Mouse (Mus musculus) limb, embryonic 10.5 days (tissue): ENCODE results near the gene Scube2. TPM values are rescaled to one million over a fixed set of nuclear protein-coding genes. Genes with fewer than 3 reads are reported as not detected.

ENCODE experiments used
- DNase-seq: peaks from one replicate; pipeline ENCODE4 v3.0.0-alpha.2; 2017; ENCODE audit warnings: low spot score
- H3K27ac ChIP-seq: fragments of 300-500 bp; sonication (generic); 2 replicates; pipeline ENCODE4 v1.5.1; 2016; ENCODE audit warnings: mild to moderate bottlenecking
- H3K27me3 ChIP-seq: fragments of 300-500 bp; sonication (generic); 2 replicates; pipeline ENCODE4 v1.6.1; 2016; ENCODE audit warnings: low read depth, mild to moderate bottlenecking; ENCODE audit not compliant: poor library complexity, severe bottlenecking
- H3K36me3 ChIP-seq: fragments of 300-500 bp; sonication (generic); 2 replicates; pipeline ENCODE4 v1.6.1; 2016; ENCODE audit warnings: mild to moderate bottlenecking, moderate library complexity
- H3K4me1 ChIP-seq: fragments of 300-500 bp; sonication (generic); 2 replicates; pipeline ENCODE4 v1.6.1; 2016
- H3K4me3 ChIP-seq: fragments of 300-500 bp; sonication (generic); 2 replicates; pipeline ENCODE4 v1.5.1; 2016; ENCODE audit warnings: mild to moderate bottlenecking, moderate library complexity
- H3K9me3 ChIP-seq: fragments of 300-500 bp; sonication (generic); replicated peaks from 2 replicates; pipeline ENCODE4 v1.6.1; 2016; ENCODE audit warnings: mild to moderate bottlenecking
- WGBS: fragments of 180-500 bp; shearing (Covaris S2); methylation state at CpG from one replicate; pipeline ENCODE4 v1.1.7; 2016; 5-methylcytosine and 5-hydroxymethylcytosine counted together
- polyA plus RNA-seq: library from polyadenylated mRNA; unstranded; fragments of >200 nt; fragmentation: Nextera tagmentation; extraction: Ambion mirVana; gene quantifications from 2 replicates; pipeline ENCODE4 v1.2.1, GENCODE M21; 2016

Gene Scube2
- polyA plus RNA-seq, 1 experiment from 2014 or later: 0.25 TPM

- H3K36me3 ChIP-seq: no peaks in the 10 kb centered on the region
- H3K27me3 ChIP-seq: peaks cover 6% of the 10 kb centered on the region; the same call in 1 of the 2 replicates
- H3K4me1 ChIP-seq: no peaks in the 10 kb centered on the region
- WGBS: 37% methylated on average over 11 of the region's 11 CpGs
- no peak for DNase-seq
- H3K4me3 ChIP-seq: no peak overlapping the region
- no peak overlapping the region for H3K27ac ChIP-seq
- no peaks in the 10 kb centered on the region for H3K9me3 ChIP-seq
These were observed 16.4 kb downstream of the Scube2 start for GRCm38 (mm10) chr7:109848867-109849733.

- Histone ChIP-seq H3K9me3 (no peaks in the 10 kb centered on the region), H3K36me3 (no peaks in the 10 kb centered on the region), H3K4me3 (no peak overlapping the region), H3K4me1 (no peaks in the 10 kb centered on the region), H3K27me3 (no peaks in the 10 kb centered on the region), H3K27ac (no peak overlapping the region)
- WGBS: 93% methylated on average over 6 of the region's 6 CpGs
- DNase-seq: no peak
These were observed 21.4 kb downstream of the Scube2 start for GRCm38 (mm10) chr7:109844100-109844499.

GRCm38 (mm10) chr7:109841618-109842418 is 23.7 kb downstream of the Scube2 start:
- no peak overlapping the region for H3K4me3 ChIP-seq
- whole genome bisulfite sequencing: 94% methylated on average over 13 of the region's 13 CpGs
- H3K27me3 ChIP-seq: no peaks in the 10 kb centered on the region
- H3K9me3 ChIP-seq: no peaks in the 10 kb centered on the region
- DNase-seq: no peak
- H3K4me1 ChIP-seq: peaks cover 8% of the 10 kb centered on the region
- no peaks in the 10 kb centered on the region for H3K36me3 ChIP-seq
- no peak overlapping the region for H3K27ac ChIP-seq

DNA sequence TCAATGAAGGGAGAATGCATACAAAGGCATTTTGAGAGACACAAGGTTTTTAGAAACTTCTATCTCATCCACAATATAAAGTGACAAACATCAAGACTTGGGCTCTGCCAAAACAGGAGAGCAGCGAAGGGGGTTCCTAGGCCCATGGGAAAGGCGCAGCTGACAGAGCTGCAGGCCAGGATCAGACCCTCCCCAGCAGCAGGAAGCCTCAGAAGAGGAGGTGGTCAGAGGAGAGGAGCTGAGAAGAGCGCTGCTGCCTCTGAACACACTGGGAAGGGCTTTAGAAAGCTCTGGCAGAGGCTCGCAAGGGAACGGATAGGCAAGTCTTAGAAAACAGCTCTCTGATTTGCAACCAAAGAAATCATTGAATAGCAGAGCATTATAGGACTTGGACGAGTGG is 24.4 kb downstream of the Scube2 start:
- 77% methylated on average over 6 of the region's 6 CpGs for WGBS
- Histone ChIP-seq H3K36me3 (no peaks in the 10 kb centered on the region), H3K4me1 (peaks cover 10% of the 10 kb centered on the region), H3K4me3 (no peak overlapping the region), H3K9me3 (no peaks in the 10 kb centered on the region), H3K27ac (no peak overlapping the region), H3K27me3 (no peaks in the 10 kb centered on the region)
- no peak for DNase-seq

GRCm38 (mm10) chr7:109838613-109839012 is 26.9 kb downstream of the Scube2 start:
- no peak overlapping the region for H3K4me3 ChIP-seq
- H3K9me3 ChIP-seq: no peaks in the 10 kb centered on the region
- H3K36me3 ChIP-seq: no peaks in the 10 kb centered on the region
- no peak for DNase-seq
- WGBS: 85% methylated on average over 3 of the region's 3 CpGs
- H3K27me3 ChIP-seq: 0 out of 2 replicates have a peak, but pooled peaks cover 3% of the 10 kb centered on the region
- H3K4me1 ChIP-seq: peaks cover 10% of the 10 kb centered on the region
- H3K27ac ChIP-seq: no peak overlapping the region

DNA sequence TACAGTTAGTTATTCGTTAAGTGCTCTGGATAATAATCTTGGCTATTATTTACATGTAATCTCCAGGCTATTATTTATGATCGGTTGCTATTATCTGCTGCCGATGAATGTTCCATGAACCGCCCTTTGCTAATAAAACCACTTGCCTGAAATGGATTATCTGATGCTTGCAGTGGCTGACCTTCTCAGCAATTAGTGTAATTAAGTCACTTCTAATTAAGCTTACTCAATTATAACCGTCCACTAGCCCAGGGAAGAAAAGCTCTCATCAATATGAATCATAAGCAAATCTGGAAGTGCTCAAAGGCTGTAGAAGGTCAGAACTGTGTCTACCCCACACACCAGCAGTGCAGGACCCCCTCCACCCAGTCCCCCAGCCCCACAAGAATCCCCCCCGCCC is 27.8 kb downstream of the Scube2 start:
- DNase-seq: no peak
- peaks cover 10% of the 10 kb centered on the region for H3K4me1 ChIP-seq
- H3K9me3 ChIP-seq: no peaks in the 10 kb centered on the region
- H3K27me3 ChIP-seq: 0 out of 2 replicates have a peak, but pooled peaks cover 3% of the 10 kb centered on the region
- no peak overlapping the region for H3K4me3 ChIP-seq
- whole genome bisulfite sequencing: 72% methylated on average over 6 of the region's 6 CpGs
- H3K36me3 ChIP-seq: no peaks in the 10 kb centered on the region
- H3K27ac ChIP-seq: no peak overlapping the region

DNA sequence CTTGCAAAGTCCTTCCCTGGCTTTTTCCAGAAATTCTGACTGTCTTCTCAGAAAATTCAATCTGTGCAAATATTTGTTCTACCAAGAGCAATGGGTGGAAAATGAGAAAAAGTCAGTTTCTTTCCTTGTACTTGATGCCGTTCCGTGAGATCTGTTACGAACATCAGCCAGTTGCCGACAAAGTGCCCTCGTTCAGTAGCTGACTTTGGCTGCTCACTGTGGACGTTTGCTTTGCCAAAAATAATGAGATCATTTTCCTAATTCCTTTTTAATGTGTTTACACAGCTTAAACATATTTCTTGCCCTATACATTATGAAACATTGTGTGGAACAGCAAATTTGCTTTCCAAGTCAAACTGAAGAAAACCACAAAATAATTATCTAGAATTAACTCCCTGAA is 30.6 kb downstream of the Scube2 start:
- Histone ChIP-seq H3K36me3 (no peaks in the 10 kb centered on the region), H3K4me1 (peaks cover 10% of the 10 kb centered on the region), H3K27ac (no peak overlapping the region), H3K27me3 (0 out of 2 replicates have a peak, but pooled peaks cover 3% of the 10 kb centered on the region), H3K9me3 (no peaks in the 10 kb centered on the region), H3K4me3 (no peak overlapping the region)
- WGBS: 88% methylated on average over 6 of the region's 6 CpGs
- no peak for DNase-seq

GRCm38 (mm10) chr7:109831376-109831775 is 34.1 kb downstream of the Scube2 start:
- Histone ChIP-seq H3K9me3 (no peaks in the 10 kb centered on the region), H3K27me3 (0 out of 2 replicates have a peak, but pooled peaks cover 3% of the 10 kb centered on the region), H3K27ac (no peak overlapping the region), H3K4me3 (no peak overlapping the region), H3K4me1 (no peaks in the 10 kb centered on the region), H3K36me3 (no peaks in the 10 kb centered on the region)
- DNase-seq: no peak
- 89% methylated on average over 2 of the region's 2 CpGs for WGBS

- Histone ChIP-seq H3K27me3 (no peaks in the 10 kb centered on the region), H3K9me3 (no peaks in the 10 kb centered on the region), H3K4me1 (0 out of 2 replicates have a peak, but pooled peaks cover 3% of the 10 kb centered on the region), H3K36me3 (no peaks in the 10 kb centered on the region), H3K27ac (no peak overlapping the region), H3K4me3 (no peak overlapping the region)
- 93% methylated on average over 8 of the region's 8 CpGs for WGBS
- no peak for DNase-seq
These were observed 38.6 kb downstream of the Scube2 start for GRCm38 (mm10) chr7:109826911-109827310.

GRCm38 (mm10) chr7:109825293-109825692 is 40.2 kb downstream of the Scube2 start:
- 87% methylated on average over 14 of the region's 14 CpGs for WGBS
- H3K4me3 ChIP-seq: no peak overlapping the region
- no peak for DNase-seq
- no peaks in the 10 kb centered on the region for H3K27me3 ChIP-seq
- H3K27ac ChIP-seq: no peak overlapping the region
- H3K36me3 ChIP-seq: no peaks in the 10 kb centered on the region
- H3K4me1 ChIP-seq: 0 out of 2 replicates have a peak, but pooled peaks cover 3% of the 10 kb centered on the region
- H3K9me3 ChIP-seq: no peaks in the 10 kb centered on the region

GRCm38 (mm10) chr7:109818600-109818999 is 46.9 kb downstream of the Scube2 start:
- Histone ChIP-seq H3K9me3 (no peaks in the 10 kb centered on the region), H3K4me3 (no peak overlapping the region), H3K27me3 (no peaks in the 10 kb centered on the region), H3K4me1 (no peaks in the 10 kb centered on the region), H3K36me3 (no peaks in the 10 kb centered on the region), H3K27ac (no peak overlapping the region)
- DNase-seq: no peak
- WGBS: 88% methylated on average over 4 of the region's 4 CpGs

GRCm38 (mm10) chr7:109817954-109818353 is 47.5 kb downstream of the Scube2 start:
- Histone ChIP-seq H3K27ac (no peak overlapping the region), H3K4me1 (no peaks in the 10 kb centered on the region), H3K36me3 (no peaks in the 10 kb centered on the region), H3K4me3 (no peak overlapping the region), H3K27me3 (no peaks in the 10 kb centered on the region), H3K9me3 (no peaks in the 10 kb centered on the region)
- DNase-seq: no peak
